Mouse (Mus musculus) embryonic stem cell, embryonic (primary cell): Measurements from ENCODE around the gene Dpagt1.

Experiments
- CTCF ChIA-PET, 4 experiments: fragments of 300-600 bp in 2 of 4; fragments of 350-600 bp in 2 of 4; sonication (Branson Sonifier 250); formaldehyde crosslinking; loops; one replicate each; lab custom pipeline; 2022; ENCODE audit warnings: inconsistent platforms in 2 of 4; lab: Charles Lee
- POLR2A ChIA-PET, 4 experiments: fragments of 300-600 bp in 2 of 4; fragments of 350-600 bp in 2 of 4; sonication (Branson Sonifier 250); formaldehyde crosslinking; loops; one replicate each; lab custom pipeline; 2022; ENCODE audit warnings: antibody characterized with exemption in 4 of 4, inconsistent platforms in 1 of 4; lab: Charles Lee

Dpagt1 gene

DNA sequence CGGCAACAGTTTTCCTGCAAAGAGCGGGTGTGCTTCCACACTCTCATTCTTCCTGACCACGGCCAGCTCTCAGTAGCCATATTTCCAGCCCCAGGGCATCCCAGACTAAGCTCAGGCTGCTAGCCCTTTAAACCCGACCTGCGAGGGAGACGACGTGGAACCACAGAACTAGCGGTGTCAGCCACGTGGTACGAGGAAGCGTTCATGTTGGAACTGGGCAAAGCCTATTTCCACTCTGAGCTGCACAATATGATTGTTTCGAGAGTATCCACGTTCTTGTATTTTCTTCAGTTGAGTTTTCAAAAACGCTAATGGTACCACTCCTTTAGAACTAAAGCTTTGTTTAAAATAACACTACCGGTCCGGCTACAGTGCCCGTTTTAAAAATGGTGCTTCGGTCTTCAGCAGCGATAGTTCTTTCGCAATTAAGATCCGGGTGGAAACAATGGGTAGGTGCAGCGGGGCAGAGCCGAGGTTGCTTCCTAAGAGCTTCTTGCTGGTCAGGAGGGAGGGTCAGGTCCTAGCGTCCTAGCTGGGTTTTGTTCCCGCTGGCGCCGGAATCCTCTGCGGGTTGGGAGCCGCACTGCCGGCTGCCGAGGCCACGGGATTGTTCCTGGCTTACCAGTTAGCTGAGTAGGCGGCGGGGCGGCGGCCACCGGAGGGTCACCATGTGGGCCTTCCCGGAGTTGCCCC, 698 bp downstream of the Dpagt1 start:
- POLR2A ChIA-PET: interaction anchor here (0.5 to 16.0 kb wide), 85 partner anchors 7 to 441 kb away, joined by 3 to 483 read pairs (median 6); partner anchors contain the start of genes H2afx (in 4 of the 4), Cbl (in 3 of the 4), Hinfp (in 3 of the 4) and Hmbs (in 3 of the 4)
- CTCF ChIA-PET: interaction anchor here in 3 of 4 experiments (0.6 to 2.3 kb wide), 15 partner anchors 16 to 250 kb away, joined by 3 to 16 read pairs (median 4); partner anchors contain the start of genes Cbl (in 1 of the 3), Ccdc153 (in 1 of the 3), Hinfp (in 1 of the 3) and Hmbs (in 1 of the 3)

GRCm38 (mm10) chr9:44327064-44327711, 1.4 kb downstream of the Dpagt1 start:
- ChIA-PET CTCF (interaction anchor here in 3 of 4 experiments (0.6 to 2.3 kb wide), 11 partner anchors 16 to 258 kb away, joined by 3 to 16 read pairs (median 4); partner anchors contain the start of genes Cbl (in 1 of the 3), Ccdc153 (in 1 of the 3), Hinfp (in 1 of the 3) and Hmbs (in 1 of the 3)), POLR2A (interaction anchor here (0.5 to 16.0 kb wide), 73 partner anchors 7 to 260 kb away, joined by 3 to 483 read pairs (median 6); partner anchors contain the start of genes H2afx (in 4 of the 4), Cbl (in 3 of the 4), Hinfp (in 3 of the 4) and Hmbs (in 3 of the 4))

GRCm38 (mm10) chr9:44327926-44328325, 2.1 kb downstream of the Dpagt1 start:
- CTCF ChIA-PET: interaction anchor here in 1 of 4 experiments (0.6 kb wide), 1 partner anchor 52 kb away, joined by 4 read pairs; no protein-coding TSS in a partner anchor
- POLR2A ChIA-PET: interaction anchor here in 3 of 4 experiments (0.7 to 16.0 kb wide), 18 partner anchors 7 to 94 kb away, joined by 3 to 483 read pairs (median 16); partner anchors contain the start of genes C2cd2l (in 2 of the 3), Cbl (in 2 of the 3), H2afx (in 2 of the 3) and Hmbs (in 2 of the 3)

GRCm38 (mm10) chr9:44330736-44331135, 4.9 kb downstream of the Dpagt1 start:
- CTCF ChIA-PET: interaction anchor here in 3 of 4 experiments (0.5 to 0.6 kb wide), 5 partner anchors 14 to 1469 kb away, joined by 3 to 5 read pairs (median 3); no protein-coding TSS in a partner anchor
- POLR2A ChIA-PET: interaction anchor here in 3 of 4 experiments (0.6 to 13.8 kb wide), 19 partner anchors 9 to 262 kb away, joined by 3 to 483 read pairs (median 8); partner anchors contain the start of genes C2cd2l (in 3 of the 3), Dpagt1 (in 2 of the 3), Hmbs (in 2 of the 3) and Vps11 (in 2 of the 3)

DNA sequence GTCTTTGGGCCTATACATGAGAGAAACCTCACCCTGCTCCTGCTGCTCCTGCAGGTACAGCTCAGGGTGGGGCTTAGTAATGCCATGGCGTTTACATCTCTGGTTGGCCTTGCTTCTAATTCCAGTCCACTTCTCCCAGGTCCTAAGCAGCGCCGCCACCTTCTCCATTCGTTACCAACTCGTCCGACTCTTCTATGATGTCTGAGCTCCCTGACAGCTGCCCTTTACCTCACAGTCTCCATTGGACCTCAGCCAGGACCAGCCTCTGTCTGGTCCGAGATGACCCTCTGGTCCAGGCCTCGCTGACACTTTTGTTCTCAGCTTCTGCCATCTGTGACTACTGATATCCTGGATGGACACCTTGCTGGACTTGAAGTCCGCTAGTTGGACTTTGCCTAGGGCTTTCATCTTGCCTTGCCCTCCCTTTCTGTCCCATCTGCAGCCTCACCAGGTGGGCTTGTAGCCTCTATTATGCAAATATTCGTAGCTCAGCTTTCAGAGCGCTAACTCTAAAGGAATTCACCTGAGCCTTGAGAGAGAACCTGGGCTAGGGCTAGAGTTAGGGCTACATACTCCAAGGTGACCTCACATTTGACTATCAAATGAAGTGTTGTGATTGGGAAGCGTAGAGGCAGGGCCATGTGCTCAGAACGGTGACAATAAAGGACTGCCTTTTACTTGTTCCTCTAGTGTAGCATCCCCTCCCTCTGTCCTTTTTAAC, 7.3 kb downstream of the Dpagt1 start:
- ChIA-PET POLR2A (interaction anchor here (0.5 to 13.8 kb wide), 66 partner anchors 11 to 743 kb away, joined by 3 to 483 read pairs (median 12); partner anchors contain the start of genes C2cd2l (in 3 of the 4), Dpagt1 (in 3 of the 4), Hinfp (in 3 of the 4) and Hmbs (in 3 of the 4)), CTCF (interaction anchor here in 2 of 4 experiments (0.6 to 2.0 kb wide), 9 partner anchors 9 to 258 kb away, joined by 3 to 10 read pairs (median 3); partner anchors contain the start of genes C2cd2l (in 1 of the 2), Hmbs (in 1 of the 2) and Vps11 (in 1 of the 2))

DNA sequence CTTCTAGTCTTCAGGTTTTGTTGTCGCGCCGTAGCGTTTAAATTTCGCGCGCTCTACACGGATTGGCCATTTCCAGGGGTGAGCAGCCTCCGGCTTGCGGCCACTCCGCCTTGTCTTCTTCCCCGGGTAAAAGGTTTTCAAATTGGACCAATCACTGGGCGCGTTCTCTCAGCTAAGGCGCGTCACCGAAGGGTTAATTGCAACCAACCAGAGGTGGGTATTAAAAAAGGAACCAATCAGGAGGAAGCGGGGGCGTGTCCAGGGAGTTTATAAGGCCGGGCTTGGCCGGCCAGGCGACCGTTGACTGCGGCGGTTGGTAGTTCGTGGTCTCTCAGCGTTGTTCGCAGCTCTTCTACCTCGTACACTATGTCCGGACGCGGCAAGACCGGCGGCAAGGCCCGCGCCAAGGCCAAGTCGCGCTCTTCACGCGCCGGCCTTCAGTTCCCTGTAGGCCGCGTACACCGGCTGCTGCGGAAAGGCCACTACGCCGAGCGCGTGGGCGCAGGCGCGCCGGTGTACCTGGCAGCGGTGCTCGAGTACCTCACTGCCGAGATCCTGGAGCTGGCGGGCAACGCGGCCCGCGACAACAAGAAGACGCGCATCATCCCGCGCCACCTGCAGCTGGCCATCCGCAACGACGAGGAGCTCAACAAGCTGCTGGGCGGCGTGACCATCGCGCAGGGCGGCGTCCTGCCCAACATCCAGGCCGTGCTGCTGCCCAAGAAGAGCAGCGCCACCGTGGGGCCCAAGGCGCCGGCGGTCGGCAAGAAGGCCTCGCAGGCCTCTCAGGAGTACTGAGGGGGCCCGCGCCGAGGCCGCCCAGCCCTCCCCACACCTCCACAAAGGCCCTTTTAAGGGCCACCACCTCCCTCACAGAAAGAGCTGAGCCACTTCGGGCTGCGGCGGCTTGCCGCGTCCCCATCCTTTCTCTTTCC, 8.8 kb downstream of the Dpagt1 start, which contains the start of gene H2afx:
Gene H2afx (plus strand): TSS at position 299 of the 935 bp plus-strand sequence.
- POLR2A ChIA-PET: interaction anchor here (0.5 to 13.8 kb wide), 205 partner anchors 8 to 1180 kb away, joined by 3 to 483 read pairs (median 5); partner anchors contain the start of genes C2cd2l (in 4 of the 4), Cbl (in 4 of the 4), Dpagt1 (in 4 of the 4) and Hinfp (in 4 of the 4)
- CTCF ChIA-PET: interaction anchor here (0.5 to 2.3 kb wide), 20 partner anchors 9 to 433 kb away, joined by 3 to 17 read pairs (median 4); partner anchors contain the start of genes Hmbs (in 2 of the 4), Vps11 (in 2 of the 4), Bcl9l (in 1 of the 4) and C2cd2l (in 1 of the 4)

DNA sequence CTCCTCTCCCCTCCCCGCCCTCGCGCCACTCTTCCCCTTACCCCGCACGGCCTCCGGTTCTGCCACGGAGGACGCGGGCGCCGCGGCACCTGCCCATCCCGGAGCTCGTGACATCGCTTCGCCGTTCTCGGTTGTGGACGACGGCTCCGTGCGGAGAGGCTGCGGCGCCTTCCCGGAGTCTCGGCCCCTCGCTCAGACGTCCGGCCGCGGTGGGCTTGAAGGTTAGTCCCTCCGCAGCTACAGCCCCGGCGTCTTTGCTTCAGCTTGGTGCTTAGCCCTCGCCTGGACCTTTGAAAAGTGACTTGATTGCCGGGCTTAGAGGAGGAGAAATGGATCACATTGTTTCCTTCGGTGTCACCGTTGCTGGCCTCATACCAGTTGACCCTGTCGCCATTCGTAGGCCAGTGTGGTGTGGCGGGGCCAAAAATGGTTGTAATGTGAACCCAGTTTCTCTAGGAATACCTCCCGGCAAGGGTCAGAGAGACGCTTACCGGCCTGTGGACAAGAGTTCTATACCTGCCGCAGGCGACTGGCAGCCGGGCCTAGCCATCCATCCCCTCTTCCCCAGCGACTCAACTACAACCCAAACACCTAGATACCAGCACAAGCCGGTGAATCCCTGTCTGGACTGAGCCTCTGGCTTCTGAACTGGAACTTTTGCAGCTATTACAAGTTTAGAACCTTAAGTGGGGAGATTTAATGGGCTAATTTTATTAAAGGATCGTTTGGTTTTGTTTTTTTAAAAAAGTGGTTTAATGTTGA, 9.7 kb downstream of the Dpagt1 start:
- POLR2A ChIA-PET: interaction anchor here (0.5 to 13.8 kb wide), 133 partner anchors 8 to 1181 kb away, joined by 3 to 483 read pairs (median 7); partner anchors contain the start of genes C2cd2l (in 4 of the 4), Cbl (in 4 of the 4), Dpagt1 (in 4 of the 4) and Hmbs (in 4 of the 4)

DNA sequence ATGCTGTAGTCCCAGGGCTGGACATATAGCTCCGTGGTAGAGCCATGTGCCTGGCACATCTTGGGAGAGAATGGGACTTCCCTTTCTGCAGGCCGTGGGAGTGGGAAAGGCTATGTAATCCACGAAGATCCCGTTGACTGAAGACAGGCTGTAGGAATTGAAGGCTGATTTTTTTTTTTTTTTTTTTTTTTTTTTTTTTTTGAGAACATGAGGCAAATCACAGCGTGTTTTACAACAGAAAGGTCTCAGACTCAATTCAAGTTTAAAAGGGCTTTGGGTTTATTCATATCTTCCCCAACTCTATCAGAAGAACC, 10.2 kb downstream of the Dpagt1 start:
- ChIA-PET CTCF (interaction anchor here in 2 of 4 experiments (0.7 to 2.3 kb wide), 3 partner anchors 8 to 1404 kb away, joined by 3 to 17 read pairs (median 4); partner anchors contain the start of genes Hmbs (in 1 of the 2) and Vps11 (in 1 of the 2)), POLR2A (interaction anchor here (0.7 to 13.8 kb wide), 60 partner anchors 9 to 1105 kb away, joined by 3 to 483 read pairs (median 23); partner anchors contain the start of genes C2cd2l (in 4 of the 4), Dpagt1 (in 4 of the 4), Hinfp (in 3 of the 4) and Hmbs (in 3 of the 4))

More for the DNA sequence above, 9.7 kb downstream of the Dpagt1 start:
- CTCF ChIA-PET: interaction anchor here in 2 of 4 experiments (0.7 to 2.3 kb wide), 11 partner anchors 9 to 1405 kb away, joined by 3 to 17 read pairs (median 3); partner anchors contain the start of genes Hmbs (in 2 of the 2), Bcl9l (in 1 of the 2), Nlrx1 (in 1 of the 2) and Vps11 (in 1 of the 2)

DNA sequence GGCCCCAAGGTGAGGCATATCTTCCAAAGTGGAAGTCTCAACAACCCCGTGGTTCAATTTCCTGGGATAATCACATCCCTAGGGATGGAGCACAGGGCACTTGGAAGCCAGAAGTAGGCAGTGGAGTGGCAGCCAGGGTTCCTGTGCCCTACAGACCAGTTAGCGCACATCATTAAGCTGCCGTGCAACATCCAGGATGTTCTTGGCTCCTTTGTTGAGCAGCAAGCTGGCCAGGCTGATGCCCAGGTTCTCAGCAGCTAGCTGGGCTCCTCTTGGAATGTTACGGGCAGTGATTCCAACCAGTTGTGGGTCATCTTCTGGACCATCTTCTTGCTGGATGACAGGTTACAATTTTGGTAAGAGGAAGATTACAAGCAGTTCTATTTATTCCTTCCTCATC, 10.7 kb downstream of the Dpagt1 start:
- ChIA-PET POLR2A (interaction anchor here (0.7 to 13.8 kb wide), 40 partner anchors 9 to 205 kb away, joined by 3 to 483 read pairs (median 62); partner anchors contain the start of genes Dpagt1 (in 4 of the 4), C2cd2l (in 3 of the 4), Hmbs (in 3 of the 4) and Abcg4 (in 2 of the 4)), CTCF (interaction anchor here in 1 of 4 experiments (0.6 to 1.2 kb wide), 2 partner anchors 25 to 316 kb away, joined by 3 to 4 read pairs; partner anchors contain the start of gene Vps11)

- CTCF ChIA-PET: interaction anchor here in 1 of 4 experiments (0.6 to 1.2 kb wide), 3 partner anchors 25 to 316 kb away, joined by 3 to 4 read pairs (median 4); partner anchors contain the start of gene Vps11
Observed at GRCm38 (mm10) chr9:44336964-44337363, 11.1 kb downstream of the Dpagt1 start.

GRCm38 (mm10) chr9:44337436-44338169, 11.8 kb downstream of the Dpagt1 start:
- POLR2A ChIA-PET: interaction anchor here (0.6 to 13.8 kb wide), 41 partner anchors 8 to 903 kb away, joined by 3 to 483 read pairs (median 4); partner anchors contain the start of genes C2cd2l (in 3 of the 4), Dpagt1 (in 3 of the 4), Vps11 (in 3 of the 4) and Hmbs (in 2 of the 4)
- CTCF ChIA-PET: interaction anchor here in 2 of 4 experiments (0.7 to 1.3 kb wide), 5 partner anchors 24 to 228 kb away, joined by 3 to 5 read pairs (median 4); partner anchors contain the start of gene Vps11 (in 1 of the 2)

More at GRCm38 (mm10) chr9:44336964-44337363, 11.1 kb downstream of the Dpagt1 start:
- POLR2A ChIA-PET: interaction anchor here (0.7 to 13.8 kb wide), 35 partner anchors 8 to 205 kb away, joined by 3 to 483 read pairs (median 14); partner anchors contain the start of genes Dpagt1 (in 4 of the 4), C2cd2l (in 3 of the 4), Hmbs (in 3 of the 4) and Cbl (in 2 of the 4)

DNA sequence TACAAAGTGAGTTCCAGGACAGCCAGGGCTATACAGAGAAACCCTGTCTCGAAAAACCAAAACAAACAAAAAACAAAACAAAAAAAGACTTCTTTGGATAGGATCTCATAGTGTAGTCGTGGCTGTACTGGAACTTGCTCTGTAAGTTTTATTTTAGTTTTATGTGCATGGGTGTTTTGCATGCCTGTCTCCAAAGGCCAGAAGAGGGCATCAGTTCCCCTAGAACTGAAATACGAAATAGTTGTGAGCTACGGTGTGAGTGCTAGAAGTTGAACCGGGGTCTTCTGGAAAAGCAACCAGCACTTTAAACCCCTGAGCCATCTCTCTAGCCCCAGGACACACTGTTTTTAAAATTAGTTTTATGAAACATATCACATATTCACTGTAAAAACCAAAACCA, 12.8 kb downstream of the Dpagt1 start:
- ChIA-PET POLR2A (interaction anchor here (0.6 to 13.8 kb wide), 19 partner anchors 7 to 554 kb away, joined by 3 to 483 read pairs (median 33); partner anchors contain the start of genes Vps11 (in 3 of the 4), C2cd2l (in 2 of the 4), Dpagt1 (in 2 of the 4) and Ccdc84 (in 1 of the 4)), CTCF (interaction anchor here in 3 of 4 experiments (0.6 to 1.8 kb wide), 9 partner anchors 9 to 430 kb away, joined by 3 to 13 read pairs (median 5); partner anchors contain the start of genes Vps11 (in 2 of the 3) and C2cd2l (in 1 of the 3))

DNA sequence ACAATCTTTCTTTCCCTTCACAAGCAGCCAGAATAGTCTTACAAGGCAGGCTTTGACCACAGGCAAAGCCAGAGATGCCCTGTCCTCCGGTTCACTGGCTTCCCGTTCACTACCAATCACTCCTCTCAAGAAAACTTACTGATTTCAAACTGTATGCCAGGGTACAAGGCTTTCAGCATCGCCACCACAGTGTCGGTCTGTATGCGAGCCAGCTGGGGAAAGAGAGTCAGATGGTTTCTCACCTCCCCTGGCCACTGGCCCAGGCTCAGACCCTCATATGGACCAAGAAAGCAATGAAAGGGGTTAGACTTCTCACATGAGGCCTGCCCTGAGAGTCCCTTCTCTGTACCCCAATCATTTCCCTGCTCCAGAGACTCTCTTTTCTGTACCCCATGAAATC, 15.7 kb downstream of the Dpagt1 start:
- ChIA-PET CTCF (no interaction called here), POLR2A (interaction anchor here in 2 of 4 experiments (1.0 to 8.5 kb wide), 9 partner anchors 7 to 47 kb away, joined by 3 to 446 read pairs (median 36); partner anchors contain the start of genes Dpagt1 (in 2 of the 2), H2afx (in 2 of the 2) and Hyou1 (in 2 of the 2))
